Mouse (Mus musculus) right cerebral cortex, postnatal 10 days (tissue): ENCODE results near the gene Ptpro.

ENCODE experiments used
- DNase-seq, 2 experiments: peaks; one replicate each; pipeline ENCODE4 v3.0.0; 2021; ENCODE audit warnings: low spot score in 2 of 2

Ptpro gene

DNA sequence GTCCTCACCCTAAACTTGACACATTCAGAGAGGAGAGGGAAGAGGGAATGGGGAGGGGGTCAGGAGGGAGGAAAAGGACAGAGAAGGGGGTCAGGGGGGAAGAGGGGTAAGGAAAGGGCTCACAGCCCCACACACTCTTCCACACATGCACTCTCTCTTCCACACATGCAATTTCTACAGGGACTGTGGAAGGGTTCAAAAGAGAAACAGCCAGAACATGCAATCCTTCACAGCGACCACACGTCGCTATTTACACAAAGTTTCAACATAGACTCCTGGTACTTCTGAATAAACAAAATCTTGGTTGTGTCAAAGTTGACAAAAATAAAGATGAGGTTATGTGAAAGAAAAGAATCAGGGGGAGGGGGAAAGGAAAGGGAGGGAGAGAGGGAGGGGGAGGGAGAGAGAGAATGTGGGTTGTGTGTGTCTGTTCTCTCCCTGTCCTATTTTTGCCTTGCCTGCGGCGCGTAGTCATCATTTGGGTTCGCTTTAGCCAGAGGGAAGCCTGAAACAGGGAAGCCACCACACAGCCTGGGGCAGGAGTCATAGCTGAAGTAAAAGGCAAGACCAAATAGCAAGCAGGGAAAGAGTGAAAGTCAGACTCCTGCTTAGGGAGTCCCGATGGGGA, 245.2 kb downstream of the Ptpro start:
- no peak for DNase-seq

- DNase-seq = no peak
These were observed 246.7 kb downstream of the Ptpro start for GRCm38 (mm10) chr6:137498781-137499180.

DNA sequence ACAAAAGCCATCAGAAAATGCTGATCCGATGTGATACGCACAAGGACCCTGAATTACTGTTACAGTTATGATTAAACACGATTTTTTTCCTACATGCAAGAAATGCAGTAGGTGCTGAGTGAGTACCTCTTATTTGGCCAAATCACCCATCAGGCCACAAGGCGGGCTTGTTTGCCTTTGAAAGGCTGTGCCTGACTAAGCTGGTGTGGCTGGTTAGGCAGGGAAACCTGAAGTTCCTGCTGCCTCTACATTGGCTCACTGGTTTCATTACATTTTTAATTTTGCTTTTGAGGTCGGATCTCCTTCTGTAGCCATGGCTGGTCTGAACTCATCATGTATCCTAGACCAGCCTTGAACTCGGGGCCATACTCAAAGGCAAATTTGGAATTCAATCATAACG, 250.9 kb downstream of the Ptpro start:
- no peak for DNase-seq

DNA sequence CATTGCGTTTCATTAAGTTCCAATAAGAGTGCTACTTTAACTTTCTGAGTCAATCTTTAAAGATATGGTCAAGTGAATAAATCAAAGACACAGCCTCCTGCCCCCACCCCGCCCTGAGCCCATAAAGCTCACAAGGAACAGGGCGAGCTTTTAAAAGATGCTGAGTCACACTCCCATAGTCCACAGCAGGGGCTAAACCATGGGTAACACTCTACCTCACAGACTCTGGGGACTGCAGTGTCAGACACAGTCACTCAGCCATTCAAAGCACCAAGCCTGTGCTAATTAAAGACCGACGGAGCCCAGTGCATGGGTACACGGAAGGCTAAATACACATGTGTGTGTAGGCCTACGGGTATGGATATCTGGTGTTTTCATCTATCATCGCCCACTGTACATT, 251.3 kb downstream of the Ptpro start:
- no peak for DNase-seq

DNA sequence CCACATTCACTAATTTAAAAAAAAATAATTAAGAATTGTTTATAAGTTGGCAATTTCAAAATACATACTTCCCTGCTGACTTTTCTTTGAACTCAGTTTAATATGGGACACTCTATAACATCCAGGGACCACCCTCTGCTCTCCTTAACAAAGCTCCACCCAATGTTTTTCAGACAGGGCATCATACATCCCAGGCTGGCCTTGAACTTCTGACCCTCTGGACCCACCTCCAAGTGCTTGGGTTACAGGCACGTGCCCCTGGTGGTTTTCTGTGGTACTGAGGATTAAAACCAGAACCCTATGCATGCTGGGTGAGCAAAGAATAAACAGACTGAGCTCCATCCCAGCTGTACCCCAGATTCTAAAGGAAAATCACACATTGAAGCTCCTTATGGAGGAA, 251.9 kb downstream of the Ptpro start:
- no peak for DNase-seq

- no peak for DNase-seq
These were observed 253.6 kb downstream of the Ptpro start for GRCm38 (mm10) chr6:137505555-137506227.

- no peak for DNase-seq
These were observed 254.4 kb downstream of the Ptpro start for GRCm38 (mm10) chr6:137506563-137506962.

- no peak for DNase-seq
These were observed 256.8 kb downstream of the Ptpro start for GRCm38 (mm10) chr6:137508936-137509335.

DNA sequence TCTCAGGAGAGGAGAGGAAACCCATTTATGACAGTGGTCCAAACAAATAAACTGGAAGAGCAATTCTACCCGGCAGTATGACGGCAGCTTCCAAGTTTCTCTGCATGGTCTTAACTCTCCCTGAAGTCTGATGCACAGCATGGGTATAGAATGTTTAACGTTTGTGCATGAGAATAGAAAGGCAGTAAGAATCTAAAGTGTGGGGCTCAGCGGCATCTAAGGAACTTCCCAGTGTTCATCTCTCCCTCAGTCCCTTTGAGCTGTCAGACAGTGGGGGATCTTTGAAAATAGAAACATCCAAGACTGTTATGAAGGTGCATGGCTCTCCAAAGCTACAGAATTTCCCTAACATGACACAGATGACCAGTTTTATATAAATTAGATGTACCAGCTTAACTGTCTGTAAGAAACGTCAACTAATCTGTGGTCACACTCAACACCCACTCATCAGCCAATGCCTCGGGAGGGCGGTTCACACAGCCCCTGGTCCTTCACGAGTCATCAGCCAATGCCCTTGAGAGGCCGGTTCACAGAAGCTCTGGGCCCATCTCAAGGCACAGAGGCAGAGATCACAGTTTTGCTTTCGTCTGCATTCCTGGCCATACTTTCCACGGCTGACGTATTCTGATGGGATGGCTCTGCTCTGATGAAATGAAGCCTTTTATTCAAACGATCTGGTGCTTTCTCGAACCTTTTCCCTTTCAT, 257.4 kb downstream of the Ptpro start:
- no peak for DNase-seq

DNA sequence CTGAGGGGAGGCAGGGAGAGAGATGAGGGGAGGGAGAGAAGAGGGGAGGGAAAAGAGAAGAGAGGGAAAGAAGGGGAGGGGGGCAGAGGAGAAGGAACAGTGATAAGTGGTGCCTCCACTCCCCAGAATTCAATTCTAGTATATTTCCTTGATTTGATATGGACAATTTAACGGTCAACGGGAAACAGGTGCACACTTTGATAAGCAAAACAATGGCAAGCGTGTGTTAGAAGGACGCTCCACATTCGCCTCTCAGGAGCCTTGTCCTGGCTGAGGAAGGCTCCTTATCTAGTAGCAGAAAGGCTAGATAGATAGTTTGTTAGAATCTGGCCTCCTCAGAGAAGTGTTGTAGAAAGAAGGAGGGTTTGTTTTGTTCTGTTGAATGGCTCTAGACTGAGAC, 260.6 kb downstream of the Ptpro start:
- no peak for DNase-seq
